Mouse (Mus musculus) kidney, postnatal 10 days (tissue): ENCODE measurements around the gene Chdh.

ENCODE experiments used
- DNase-seq: peaks from one replicate; pipeline ENCODE4 v3.0.0; 2021; ENCODE audit warnings: mixed read lengths

Gene Chdh

DNA sequence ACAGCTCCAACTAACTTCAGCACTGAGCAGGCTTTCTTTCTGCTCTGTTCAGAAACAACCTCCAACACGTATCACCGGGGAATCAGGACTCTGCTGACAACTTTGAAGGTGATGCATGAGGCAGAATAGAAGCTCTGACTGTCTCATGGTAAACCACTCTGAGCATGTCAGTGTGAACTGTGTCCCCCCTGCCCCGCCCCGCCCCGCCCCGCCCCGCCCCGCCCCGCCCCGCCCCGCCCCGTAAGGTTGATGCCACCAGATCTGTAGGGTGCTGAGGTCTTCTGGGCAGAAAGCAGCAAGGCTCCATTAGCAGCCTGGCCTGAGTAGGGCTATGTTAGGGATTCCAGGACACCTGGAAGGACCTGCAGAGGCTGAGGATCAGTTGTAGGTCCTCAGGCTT, 57.9 kb downstream of the Chdh start:
- DNase-seq, result no peak

DNA sequence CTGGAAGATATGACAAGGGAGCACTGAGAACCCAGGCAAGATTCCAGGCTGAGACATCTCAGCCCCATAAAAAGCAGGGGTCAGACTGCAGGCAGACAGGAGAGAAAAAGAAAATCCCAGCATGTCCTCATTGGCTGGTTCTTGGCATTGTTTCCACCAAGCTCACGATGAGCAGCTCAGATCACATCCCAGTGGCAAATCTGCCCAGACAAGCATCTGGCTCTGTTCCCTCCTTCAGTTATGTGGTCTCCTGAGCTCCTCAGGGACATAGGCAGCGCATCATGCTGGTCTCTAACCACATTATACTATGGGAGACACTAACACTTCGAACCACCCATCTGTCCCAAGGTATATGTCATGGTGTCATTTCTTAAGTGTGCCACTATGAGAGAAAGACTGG, 59.7 kb downstream of the Chdh start:
- no peak for DNase-seq

DNA sequence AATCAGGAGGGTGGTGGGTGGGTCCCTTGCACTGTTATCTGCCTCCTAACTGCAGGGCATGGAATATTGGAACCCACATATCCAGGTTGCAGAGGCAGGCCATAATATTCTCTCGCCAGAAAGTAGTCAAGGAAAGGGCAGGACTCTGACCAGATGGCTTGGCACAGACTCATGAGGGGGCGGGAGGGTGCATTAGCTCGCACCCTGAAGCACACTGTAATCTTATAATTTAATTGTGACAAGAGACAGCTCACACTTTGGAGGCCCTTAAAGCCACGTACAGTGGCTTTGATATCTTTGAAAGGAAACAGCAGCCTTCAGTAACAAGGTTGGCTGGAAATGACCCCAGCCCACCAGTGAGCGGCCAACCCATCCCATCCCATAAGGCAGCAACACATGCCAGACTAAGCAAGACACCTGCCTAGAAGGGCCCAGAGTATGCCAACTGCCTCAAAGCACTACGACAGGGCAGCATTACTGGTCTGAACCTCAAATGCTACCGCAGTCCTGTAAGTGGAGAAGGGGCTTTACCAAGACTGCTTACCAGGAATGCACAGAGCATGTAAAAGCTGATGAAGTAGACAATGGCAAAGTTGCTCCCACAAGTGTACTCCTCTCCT, 66.6 kb downstream of the Chdh start:
- no peak for DNase-seq

- DNase-seq, result peak; percentile 26
Observed at GRCm38 (mm10) chr14:30078115-30078808, 69.4 kb downstream of the Chdh start.

GRCm38 (mm10) chr14:30079729-30080128, 70.9 kb downstream of the Chdh start:
- no peak for DNase-seq
